8 mouse cellular contexts compared by ENCODE assay signal in genomic region chr7:141413331-141413730, GRCm38 (mm10). TPM values are rescaled to one million over a fixed set of nuclear protein-coding genes. Genes with fewer than 3 reads are reported as not detected.
DNase-seq lines count a peak whose midpoint lies in the region; ATAC-seq and TF ChIP-seq lines count a peak whose summit lies in the region.

No protein-coding gene starts in this region.

- peak overlapping the region; percentile 93 for H3K9ac ChIP-seq in heart, embryonic 13.5 days
- H3K9ac ChIP-seq in limb, embryonic 11.5 days (ENCODE audit: low read length), result peak overlapping the region; percentile 77
- peak overlapping the region; percentile 71 for H3K9ac ChIP-seq in stomach, embryonic 14.5 days (replicated peaks; ENCODE audit: low read depth, low read length)

- H3K27me3 ChIP-seq in heart, embryonic 13.5 days (replicated peaks), result no peaks in the 10 kb centered on the region
- H3K27me3 ChIP-seq in G1E (ENCODE audit: insufficient read depth, low read length), result peaks cover 7% of the 10 kb centered on the region
- no peaks in the 10 kb centered on the region for H3K27me3 ChIP-seq in limb, embryonic 11.5 days (ENCODE audit: control insufficient read depth, insufficient read depth, low read length)
- no peaks in the 10 kb centered on the region for H3K27me3 ChIP-seq in stomach, embryonic 14.5 days (ENCODE audit: control insufficient read depth, insufficient read depth, low read length)

- peak overlapping the region; percentile 86 for H3K4me2 ChIP-seq in heart, embryonic 13.5 days
- H3K4me2 ChIP-seq in limb, embryonic 11.5 days (ENCODE audit: low read depth, severe bottlenecking), result peak overlapping the region; percentile 87
- H3K4me2 ChIP-seq in stomach, embryonic 14.5 days (replicated peaks; ENCODE audit: low read depth, low read length), result peak overlapping the region; percentile 66

- peak overlapping the region; percentile 72 for H3K27ac ChIP-seq in heart, embryonic 13.5 days (replicated peaks)
- peak overlapping the region; percentile 71; the same call in 1 of the 2 replicates for H3K27ac ChIP-seq in embryonic fibroblast, embryonic 13.5 days (ENCODE audit: insufficient read depth, low read length)
- 0 out of 2 replicates have a peak overlapping the region, but pooled peaks have one; percentile 36 for H3K27ac ChIP-seq in limb, embryonic 11.5 days (replicated peaks; ENCODE audit: low read depth, low read length)
- peak overlapping the region; percentile 77 for H3K27ac ChIP-seq in stomach, embryonic 14.5 days (ENCODE audit: low read length)

- ATAC-seq in heart, embryonic 13.5 days (ENCODE audit: extremely low read depth, insufficient number of reproducible peaks, low FRiP score, low TSS enrichment), result no peak
- ATAC-seq in G1E (ENCODE audit: extremely low read depth, insufficient number of reproducible peaks, low FRiP score, poor library complexity, severe bottlenecking), result no peak
- peak; percentile 22; the same call in 1 of the 2 replicates for ATAC-seq in limb, embryonic 11.5 days (ENCODE audit: insufficient number of reproducible peaks, low FRiP score, low TSS enrichment, low read depth)
- ATAC-seq in stomach, embryonic 14.5 days (ENCODE audit: insufficient number of reproducible peaks, insufficient read depth, low FRiP score, low read depth), result no peak
- no peak for ATAC-seq in inflammation-experienced regulatory T-cells, adult 6 months

- H3K4me3 ChIP-seq in heart, embryonic 13.5 days, result peak overlapping the region; percentile 64
- peak overlapping the region; percentile 79 for H3K4me3 ChIP-seq in G1E (ENCODE audit: low read depth, low read length)
- peak overlapping the region; percentile 85 for H3K4me3 ChIP-seq in embryonic fibroblast, embryonic 13.5 days (ENCODE audit: insufficient read depth, low read length)
- H3K4me3 ChIP-seq in limb, embryonic 11.5 days (ENCODE audit: low read depth, low read length), result peak overlapping the region; percentile 83
- H3K4me3 ChIP-seq in stomach, embryonic 14.5 days (ENCODE audit: low read depth, low read length), result peak overlapping the region; percentile 74

- peaks cover 18% of the 10 kb centered on the region for H3K4me1 ChIP-seq in heart, embryonic 13.5 days
- H3K4me1 ChIP-seq in G1E (ENCODE audit: insufficient read depth, low read depth, low read length), result peaks cover 51% of the 10 kb centered on the region
- 0 out of 2 replicates have a peak, but pooled peaks cover 6% of the 10 kb centered on the region for H3K4me1 ChIP-seq in embryonic fibroblast, embryonic 13.5 days (ENCODE audit: control insufficient read depth, insufficient read depth, low read length)
- peaks cover 4% of the 10 kb centered on the region; the same call in 1 of the 2 replicates for H3K4me1 ChIP-seq in limb, embryonic 11.5 days (ENCODE audit: control insufficient read depth, insufficient read depth, low read length)
- peaks cover 8% of the 10 kb centered on the region; the same call in 1 of the 2 replicates for H3K4me1 ChIP-seq in stomach, embryonic 14.5 days (ENCODE audit: control insufficient read depth, insufficient read depth, low read length)

- H3K9me3 ChIP-seq in heart, embryonic 13.5 days, result no peaks in the 10 kb centered on the region
- H3K9me3 ChIP-seq in G1E (replicated peaks), result no peaks in the 10 kb centered on the region
- H3K9me3 ChIP-seq in limb, embryonic 11.5 days (ENCODE audit: control insufficient read depth, low read length), result no peaks in the 10 kb centered on the region
- H3K9me3 ChIP-seq in stomach, embryonic 14.5 days (ENCODE audit: control insufficient read depth, low read depth, low read length), result no peaks in the 10 kb centered on the region

- no peak for TF ChIP-seq CTCF in G1E (IDR thresholded peaks at IDR 0.05; ENCODE audit: low read depth, low read length)
- TF ChIP-seq CTCF in embryonic fibroblast, embryonic 13.5 days (IDR thresholded peaks at IDR 0.05; ENCODE audit: borderline replicate concordance, insufficient read depth, low read length), result no peak

- H3K36me3 ChIP-seq in heart, embryonic 13.5 days, result peaks cover 28% of the 10 kb centered on the region
- peaks cover 40% of the 10 kb centered on the region for H3K36me3 ChIP-seq in G1E (replicated peaks)
- 0 out of 2 replicates have a peak, but pooled peaks cover 2% of the 10 kb centered on the region for H3K36me3 ChIP-seq in limb, embryonic 11.5 days (ENCODE audit: control insufficient read depth, insufficient read depth, low read length)
- peaks cover 19% of the 10 kb centered on the region for H3K36me3 ChIP-seq in stomach, embryonic 14.5 days (ENCODE audit: control insufficient read depth, insufficient read depth, low read length)

- 0 out of 2 replicates have a peak, but pooled peaks have one; percentile 19 for TF ChIP-seq POLR2A in embryonic fibroblast, embryonic 13.5 days (IDR thresholded peaks at IDR 0.05; ENCODE audit: low read depth, low read length)

- WGBS in heart, embryonic 13.5 days, result 3% methylated on average over 16 of the region's 16 CpGs
- 6% methylated on average over 16 of the region's 16 CpGs for WGBS in limb, embryonic 11.5 days
- WGBS in stomach, embryonic 14.5 days, result 2% methylated on average over 16 of the region's 16 CpGs

- no peak for DNase-seq in heart, postnatal 4 days
- no peak for DNase-seq in G1E (ENCODE audit: low spot score)
- peak; percentile 44 for DNase-seq in limb, embryonic 11.5 days (ENCODE audit: low spot score)
- no peak for DNase-seq in natural killer cell, adult 2 months (ENCODE audit: low spot score in 2 of 2)

RNA-seq across cellular contexts. Expression of gene Gatd1, which starts 0.6 kb away (rescaled TPM):
- polyA plus RNA-seq in heart, embryonic 13.5 days (2015; fragmentation: Nextera tagmentation; extraction: Ambion mirVana), result 27.0 and 29.9 TPM in 2 replicates
- 10 to 100 TPM; 12.5 to 12.9 TPM for total RNA-seq in heart, postnatal 4 days (2021)
- total RNA-seq in G1E (2014; fragmentation: Nextera tagmentation) (22.6 and 30.8 TPM in 2 replicates), G1E (2017) (23.8 and 23.9 TPM in 2 replicates)
- 15.4 and 16.5 TPM in 2 replicates for polyA plus RNA-seq in G1E (2012)
- polyA plus RNA-seq in embryonic fibroblast, embryonic 13.5 days (2011; ENCODE audit: insufficient read length, low read depth, missing spikeins), result 30.5 and 41.5 TPM in 2 replicates
- 52.2 TPM in 2 replicates for polyA plus RNA-seq in limb, embryonic 11.5 days (2014; fragmentation: Nextera tagmentation; extraction: Ambion mirVana)
- 57.8 and 61.4 TPM in 2 replicates for polyA plus RNA-seq in stomach, embryonic 14.5 days (2014; fragmentation: Nextera tagmentation; extraction: Ambion mirVana)
- polyA plus RNA-seq in inflammation-experienced regulatory T-cells, adult 6 months (2017; shearing (Covaris generic)), result 100 to 1,000 TPM in 1 of 3 experiments, 10 to 100 TPM in 2; 70.1 to 108 (median 91.4) TPM

RNA-seq across cellular contexts. Expression of gene Cend1, which starts 16.0 kb away (rescaled TPM):
- 8.1 and 9.8 TPM in 2 replicates for polyA plus RNA-seq in heart, embryonic 13.5 days (2015; fragmentation: Nextera tagmentation; extraction: Ambion mirVana)
- total RNA-seq in heart, postnatal 4 days (2021), result 1 to 10 TPM; 1.5 to 1.6 TPM
- total RNA-seq in G1E (2014; fragmentation: Nextera tagmentation) (not detected in 2 replicates), G1E (2017) (not detected in 2 replicates)
- polyA plus RNA-seq in G1E (2012), result not detected in 2 replicates
- polyA plus RNA-seq in embryonic fibroblast, embryonic 13.5 days (2011; ENCODE audit: insufficient read length, low read depth, missing spikeins), result 4.9 and 5.4 TPM in 2 replicates
- 2.7 and 3.2 TPM in 2 replicates for polyA plus RNA-seq in limb, embryonic 11.5 days (2014; fragmentation: Nextera tagmentation; extraction: Ambion mirVana)
- 1.8 and 1.9 TPM in 2 replicates for polyA plus RNA-seq in stomach, embryonic 14.5 days (2014; fragmentation: Nextera tagmentation; extraction: Ambion mirVana)
- polyA plus RNA-seq in inflammation-experienced regulatory T-cells, adult 6 months (2017; shearing (Covaris generic)), result 1 to 10 TPM in 1 of 3 experiments, not detected in 2; 1.7 TPM

RNA-seq across cellular contexts. Expression of gene Taldo1, which starts 21.3 kb away (rescaled TPM):
- polyA plus RNA-seq in heart, embryonic 13.5 days (2015; fragmentation: Nextera tagmentation; extraction: Ambion mirVana), result 248 and 250 TPM in 2 replicates
- total RNA-seq in heart, postnatal 4 days (2021), result 100 to 1,000 TPM; 126 to 134 TPM
- 59.1 and 68.2 TPM in 2 replicates for total RNA-seq in G1E (2014; fragmentation: Nextera tagmentation)
- total RNA-seq in G1E (2017), result 514 and 659 TPM in 2 replicates
- polyA plus RNA-seq in G1E (2012), result 207 and 336 TPM in 2 replicates
- polyA plus RNA-seq in embryonic fibroblast, embryonic 13.5 days (2011; ENCODE audit: insufficient read length, low read depth, missing spikeins), result 93.0 and 121 TPM in 2 replicates
- 306 and 317 TPM in 2 replicates for polyA plus RNA-seq in limb, embryonic 11.5 days (2014; fragmentation: Nextera tagmentation; extraction: Ambion mirVana)
- polyA plus RNA-seq in stomach, embryonic 14.5 days (2014; fragmentation: Nextera tagmentation; extraction: Ambion mirVana), result 252 and 262 TPM in 2 replicates
- 100 to 1,000 TPM; 271 to 329 (median 303) TPM for polyA plus RNA-seq in inflammation-experienced regulatory T-cells, adult 6 months (2017; shearing (Covaris generic))

RNA-seq across cellular contexts. Expression of gene Slc25a22, which starts 24.4 kb away (rescaled TPM):
- polyA plus RNA-seq in heart, embryonic 13.5 days (2015; fragmentation: Nextera tagmentation; extraction: Ambion mirVana), result 17.3 and 19.1 TPM in 2 replicates
- 10 to 100 TPM; 30.5 to 32.3 TPM for total RNA-seq in heart, postnatal 4 days (2021)
- 16.3 and 20.8 TPM in 2 replicates for total RNA-seq in G1E (2014; fragmentation: Nextera tagmentation)
- total RNA-seq in G1E (2017), result 3.7 and 3.8 TPM in 2 replicates
- 51.8 and 54.9 TPM in 2 replicates for polyA plus RNA-seq in G1E (2012)
- 24.0 and 26.9 TPM in 2 replicates for polyA plus RNA-seq in embryonic fibroblast, embryonic 13.5 days (2011; ENCODE audit: insufficient read length, low read depth, missing spikeins)
- 34.8 and 37.1 TPM in 2 replicates for polyA plus RNA-seq in limb, embryonic 11.5 days (2014; fragmentation: Nextera tagmentation; extraction: Ambion mirVana)
- polyA plus RNA-seq in stomach, embryonic 14.5 days (2014; fragmentation: Nextera tagmentation; extraction: Ambion mirVana), result 31.5 and 34.0 TPM in 2 replicates
- 10 to 100 TPM; 31.4 to 50.6 (median 32.0) TPM for polyA plus RNA-seq in inflammation-experienced regulatory T-cells, adult 6 months (2017; shearing (Covaris generic))

RNA-seq across cellular contexts. Expression of gene Pidd1, which starts 30.5 kb away (rescaled TPM):
- polyA plus RNA-seq in heart, embryonic 13.5 days (2015; fragmentation: Nextera tagmentation; extraction: Ambion mirVana), result 8.1 and 9.4 TPM in 2 replicates
- total RNA-seq in heart, postnatal 4 days (2021), result 1 to 10 TPM; 5.9 to 6.4 TPM
- total RNA-seq in G1E (2014; fragmentation: Nextera tagmentation) (22.9 and 29.6 TPM in 2 replicates), G1E (2017) (8.8 and 8.9 TPM in 2 replicates)
- 40.1 and 59.6 TPM in 2 replicates for polyA plus RNA-seq in G1E (2012)
- 12.4 and 18.1 TPM in 2 replicates for polyA plus RNA-seq in embryonic fibroblast, embryonic 13.5 days (2011; ENCODE audit: insufficient read length, low read depth, missing spikeins)
- polyA plus RNA-seq in limb, embryonic 11.5 days (2014; fragmentation: Nextera tagmentation; extraction: Ambion mirVana), result 15.7 and 18.3 TPM in 2 replicates
- polyA plus RNA-seq in stomach, embryonic 14.5 days (2014; fragmentation: Nextera tagmentation; extraction: Ambion mirVana), result 8.5 and 10.1 TPM in 2 replicates
- 10 to 100 TPM in 2 of 3 experiments, 1 to 10 TPM in 1; 5.8 to 11.5 (median 10.3) TPM for polyA plus RNA-seq in inflammation-experienced regulatory T-cells, adult 6 months (2017; shearing (Covaris generic))
